Mouse (Mus musculus): Measurements from ENCODE around the gene Atrnl1. TPM values are rescaled to one million over a fixed set of nuclear protein-coding genes. Genes with fewer than 3 reads are reported as not detected.

The Atrnl1 gene
- polyA plus RNA-seq, 1 experiment from 2014 or later: 5.0 TPM

- H3K4me2 ChIP-seq (ENCODE audit: low read depth, low read length, severe bottlenecking): no peak overlapping the region
Observed at GRCm38 (mm10) chr19:57600930-57601328, 9.9 kb upstream of the Atrnl1 start.

GRCm38 (mm10) chr19:57603593-57603992, 7.2 kb upstream of the Atrnl1 start:
- no peak for ATAC-seq (replicated peaks; ENCODE audit: low FRiP score)
- Histone ChIP-seq H3K9me3 (ENCODE audit: control insufficient read depth, low read length) (no peaks in the 10 kb centered on the region), H3K4me3 (ENCODE audit: low read depth, low read length) (no peak overlapping the region), H3K4me1 (replicated peaks; ENCODE audit: control insufficient read depth, insufficient read depth, low read length) (peaks cover 1% of the 10 kb centered on the region; the same call in 1 of the 2 replicates), H3K36me3 (ENCODE audit: control insufficient read depth, insufficient read depth, low read length) (no peaks in the 10 kb centered on the region), H3K27me3 (ENCODE audit: control insufficient read depth, insufficient read depth, low read length) (no peaks in the 10 kb centered on the region), H3K27ac (ENCODE audit: low read depth, low read length) (no peak overlapping the region), H3K4me2 (ENCODE audit: low read depth, low read length, severe bottlenecking) (no peak overlapping the region), H3K9ac (ENCODE audit: low read length) (no peak overlapping the region)
- WGBS: 87% methylated on average over 3 of the region's 3 CpGs
- no peak for DNase-seq (ENCODE audit: low spot score)

More at GRCm38 (mm10) chr19:57600930-57601328, 9.9 kb upstream of the Atrnl1 start:
- ATAC-seq (replicated peaks; ENCODE audit: low FRiP score) (no peak), DNase-seq (ENCODE audit: low spot score) (no peak)
- H3K4me3 ChIP-seq (ENCODE audit: low read depth, low read length): no peak overlapping the region
- H3K9ac ChIP-seq (ENCODE audit: low read length): no peak overlapping the region
- no peak overlapping the region for H3K27ac ChIP-seq (ENCODE audit: low read depth, low read length)
- 79% methylated on average over 2 of the region's 2 CpGs for WGBS
- no peaks in the 10 kb centered on the region for H3K9me3 ChIP-seq (ENCODE audit: control insufficient read depth, low read length)
- no peaks in the 10 kb centered on the region for H3K36me3 ChIP-seq (ENCODE audit: control insufficient read depth, insufficient read depth, low read length)
- no peaks in the 10 kb centered on the region for H3K27me3 ChIP-seq (ENCODE audit: control insufficient read depth, insufficient read depth, low read length)
- H3K4me1 ChIP-seq (replicated peaks; ENCODE audit: control insufficient read depth, insufficient read depth, low read length): no peaks in the 10 kb centered on the region; the same call in 1 of the 2 replicates

- H3K9me3 ChIP-seq (ENCODE audit: control insufficient read depth, low read length): no peaks in the 10 kb centered on the region
- no peak overlapping the region for H3K9ac ChIP-seq (ENCODE audit: low read length)
- ATAC-seq (replicated peaks; ENCODE audit: low FRiP score) (no peak), DNase-seq (ENCODE audit: low spot score) (no peak)
- H3K4me1 ChIP-seq (replicated peaks; ENCODE audit: control insufficient read depth, insufficient read depth, low read length): peaks cover 1% of the 10 kb centered on the region; the same call in 1 of the 2 replicates
- no peaks in the 10 kb centered on the region for H3K27me3 ChIP-seq (ENCODE audit: control insufficient read depth, insufficient read depth, low read length)
- H3K27ac ChIP-seq (ENCODE audit: low read depth, low read length): no peak overlapping the region
- no peaks in the 10 kb centered on the region for H3K36me3 ChIP-seq (ENCODE audit: control insufficient read depth, insufficient read depth, low read length)
- WGBS: 94% methylated on average over 3 of the region's 3 CpGs
- H3K4me3 ChIP-seq (ENCODE audit: low read depth, low read length): no peak overlapping the region
- no peak overlapping the region for H3K4me2 ChIP-seq (ENCODE audit: low read depth, low read length, severe bottlenecking)
Observed at GRCm38 (mm10) chr19:57605941-57606340, 4.9 kb upstream of the Atrnl1 start.

- Histone ChIP-seq H3K27ac (ENCODE audit: low read depth, low read length) (no peak overlapping the region), H3K27me3 (ENCODE audit: control insufficient read depth, insufficient read depth, low read length) (no peaks in the 10 kb centered on the region)
Observed at GRCm38 (mm10) chr19:57606351-57606750, 4.5 kb upstream of the Atrnl1 start.

GRCm38 (mm10) chr19:57609361-57610057, 1.3 kb upstream of the Atrnl1 start:
- Histone ChIP-seq H3K9ac (ENCODE audit: low read length) (peak overlapping the region; percentile 95), H3K36me3 (ENCODE audit: control insufficient read depth, insufficient read depth, low read length) (no peaks in the 10 kb centered on the region), H3K9me3 (ENCODE audit: control insufficient read depth, low read length) (no peaks in the 10 kb centered on the region), H3K27me3 (ENCODE audit: control insufficient read depth, insufficient read depth, low read length) (no peaks in the 10 kb centered on the region), H3K4me2 (ENCODE audit: low read depth, low read length, severe bottlenecking) (peak overlapping the region; percentile 100), H3K27ac (ENCODE audit: low read depth, low read length) (peak overlapping the region; percentile 95; the same call in 1 of the 2 replicates), H3K4me1 (replicated peaks; ENCODE audit: control insufficient read depth, insufficient read depth, low read length) (peaks cover 9% of the 10 kb centered on the region; the same call in 1 of the 2 replicates), H3K4me3 (ENCODE audit: low read depth, low read length) (peak overlapping the region; percentile 92)
- DNase-seq (ENCODE audit: low spot score): no peak
- WGBS: 11% methylated on average over 12 of the region's 12 CpGs
- no peak for ATAC-seq (replicated peaks; ENCODE audit: low FRiP score)

More at GRCm38 (mm10) chr19:57606351-57606750, 4.5 kb upstream of the Atrnl1 start:
- Histone ChIP-seq H3K36me3 (ENCODE audit: control insufficient read depth, insufficient read depth, low read length) (no peaks in the 10 kb centered on the region), H3K9ac (ENCODE audit: low read length) (no peak overlapping the region), H3K4me1 (replicated peaks; ENCODE audit: control insufficient read depth, insufficient read depth, low read length) (peaks cover 1% of the 10 kb centered on the region; the same call in 1 of the 2 replicates), H3K4me3 (ENCODE audit: low read depth, low read length) (no peak overlapping the region), H3K9me3 (ENCODE audit: control insufficient read depth, low read length) (no peaks in the 10 kb centered on the region), H3K4me2 (ENCODE audit: low read depth, low read length, severe bottlenecking) (no peak overlapping the region)
- 91% methylated on average over 10 of the region's 10 CpGs for WGBS
- DNase-seq (ENCODE audit: low spot score) (no peak), ATAC-seq (replicated peaks; ENCODE audit: low FRiP score) (no peak)

GRCm38 (mm10) chr19:57610058-57610475, 767 bp upstream of the Atrnl1 start:
- H3K9ac ChIP-seq (ENCODE audit: low read length): peak overlapping the region; percentile 95
- peaks cover 9% of the 10 kb centered on the region; the same call in 1 of the 2 replicates for H3K4me1 ChIP-seq (replicated peaks; ENCODE audit: control insufficient read depth, insufficient read depth, low read length)
- DNase-seq (ENCODE audit: low spot score) (peak; percentile 82), ATAC-seq (replicated peaks; ENCODE audit: low FRiP score) (peak; percentile 44)
- H3K27ac ChIP-seq (ENCODE audit: low read depth, low read length): peak overlapping the region; percentile 95
- 1% methylated on average over 21 of the region's 21 CpGs for WGBS
- H3K36me3 ChIP-seq (ENCODE audit: control insufficient read depth, insufficient read depth, low read length): no peaks in the 10 kb centered on the region
- peak overlapping the region; percentile 100 for H3K4me2 ChIP-seq (ENCODE audit: low read depth, low read length, severe bottlenecking)
- peak overlapping the region; percentile 92 for H3K4me3 ChIP-seq (ENCODE audit: low read depth, low read length)
- no peaks in the 10 kb centered on the region for H3K9me3 ChIP-seq (ENCODE audit: control insufficient read depth, low read length)
- no peaks in the 10 kb centered on the region for H3K27me3 ChIP-seq (ENCODE audit: control insufficient read depth, insufficient read depth, low read length)

- peak; percentile 82 for DNase-seq (ENCODE audit: low spot score)
- 2% methylated on average over 46 of the region's 57 CpGs for WGBS
- H3K9ac ChIP-seq (ENCODE audit: low read length): peak overlapping the region; percentile 95
- peak; percentile 76 for ATAC-seq (replicated peaks; ENCODE audit: low FRiP score)
- H3K4me1 ChIP-seq (replicated peaks; ENCODE audit: control insufficient read depth, insufficient read depth, low read length): peaks cover 9% of the 10 kb centered on the region; the same call in 1 of the 2 replicates
- no peaks in the 10 kb centered on the region for H3K9me3 ChIP-seq (ENCODE audit: control insufficient read depth, low read length)
- peak overlapping the region; percentile 92 for H3K4me3 ChIP-seq (ENCODE audit: low read depth, low read length)
- H3K36me3 ChIP-seq (ENCODE audit: control insufficient read depth, insufficient read depth, low read length): no peaks in the 10 kb centered on the region
- H3K4me2 ChIP-seq (ENCODE audit: low read depth, low read length, severe bottlenecking): peak overlapping the region; percentile 100
- H3K27ac ChIP-seq (ENCODE audit: low read depth, low read length): peak overlapping the region; percentile 95
- H3K27me3 ChIP-seq (ENCODE audit: control insufficient read depth, insufficient read depth, low read length): no peaks in the 10 kb centered on the region
Observed at GRCm38 (mm10) chr19:57611291-57612178, 701 bp downstream of the Atrnl1 start.

GRCm38 (mm10) chr19:57612179-57612472, 1.3 kb downstream of the Atrnl1 start:
- DNase-seq (ENCODE audit: low spot score) (no peak), ATAC-seq (replicated peaks; ENCODE audit: low FRiP score) (no peak)
- H3K36me3 ChIP-seq (ENCODE audit: control insufficient read depth, insufficient read depth, low read length): no peaks in the 10 kb centered on the region
- H3K4me2 ChIP-seq (ENCODE audit: low read depth, low read length, severe bottlenecking): peak overlapping the region; percentile 100
- 22% methylated on average over 2 of the region's 2 CpGs for WGBS
- peak overlapping the region; percentile 92 for H3K4me3 ChIP-seq (ENCODE audit: low read depth, low read length)
- H3K9me3 ChIP-seq (ENCODE audit: control insufficient read depth, low read length): no peaks in the 10 kb centered on the region
- H3K27ac ChIP-seq (ENCODE audit: low read depth, low read length): no peak overlapping the region
- no peaks in the 10 kb centered on the region for H3K27me3 ChIP-seq (ENCODE audit: control insufficient read depth, insufficient read depth, low read length)
- peak overlapping the region; percentile 95 for H3K9ac ChIP-seq (ENCODE audit: low read length)
- H3K4me1 ChIP-seq (replicated peaks; ENCODE audit: control insufficient read depth, insufficient read depth, low read length): peaks cover 9% of the 10 kb centered on the region; the same call in 1 of the 2 replicates

All from forebrain, embryonic 11.5 days (tissue).